Comparison of ENCODE assay signal across 11 mouse cellular contexts in genomic region chr10:54254874-54255641, GRCm38 (mm10).
"Had no signal": no experiment of that assay in that cellular context is flagged by ENCODE, and none has a peak within 500 bp of the region (broad histone marks: within the 10 kb centered on the region; RNA-seq: fewer than 3 reads in every experiment).

No protein-coding gene starts in this region.

- DNase-seq: lung, adult 18-20 months; lung, embryonic 14.5 days; lung, postnatal 10 days; lung, postnatal 4 days; midbrain, embryonic 14.5 days; retina, postnatal 1 day; right cerebral cortex, adult 18-20 months; thymus, adult 2 months; thymus, postnatal 25 days; thymus, postnatal 4 days had no signal

- ATAC-seq: midbrain, embryonic 16.5 days had no signal
